Mouse (Mus musculus) lung, postnatal 0 days (tissue): ENCODE measurements at regions not wholly inside any gene's neighbourhood (a gene's known extent, or its start where the extent isn't known, plus 50 kb on each side); places are given as distances from the start of the nearest gene placed in this dataset.

Experiments
- CTCF ChIP-seq: IDR thresholded peaks from 2 replicates; pipeline ENCODE4 v1.5.1; 2016; ENCODE audit warnings: antibody characterized with exemption, mild to moderate bottlenecking
- EP300 ChIP-seq: IDR thresholded peaks from 2 replicates; pipeline ENCODE4 v1.6.1; 2016; ENCODE audit warnings: antibody characterized with exemption, mild to moderate bottlenecking, control low read depth

- TF ChIP-seq CTCF (no peak), EP300 (peak; percentile 59)
Observed at GRCm38 (mm10) chr4:64803886-64804285, 320.1 kb upstream of the Pappa start.
